Mouse (Mus musculus) heart, postnatal 14 days (tissue): ENCODE measurements at regions not wholly inside any gene's neighbourhood (a gene's known extent, or its start where the extent isn't known, plus 50 kb on each side); places are given as distances from the start of the nearest gene placed in this dataset.
"Not testable (repeated sequence)": the region's sequence is repeated elsewhere in the genome, so short reads cannot be mapped to it uniquely, and the experiment has no call there.

ENCODE experiments used
- DNase-seq, 2 experiments: peaks; one replicate each; pipeline ENCODE4 v3.0.0; 2021 to 2022
- intact Hi-C: fragments of 180-260 bp; cut with DNase I; formaldehyde crosslinking; loops from one replicate; pipeline ENCODE4 v1.15.1; 2025

DNA sequence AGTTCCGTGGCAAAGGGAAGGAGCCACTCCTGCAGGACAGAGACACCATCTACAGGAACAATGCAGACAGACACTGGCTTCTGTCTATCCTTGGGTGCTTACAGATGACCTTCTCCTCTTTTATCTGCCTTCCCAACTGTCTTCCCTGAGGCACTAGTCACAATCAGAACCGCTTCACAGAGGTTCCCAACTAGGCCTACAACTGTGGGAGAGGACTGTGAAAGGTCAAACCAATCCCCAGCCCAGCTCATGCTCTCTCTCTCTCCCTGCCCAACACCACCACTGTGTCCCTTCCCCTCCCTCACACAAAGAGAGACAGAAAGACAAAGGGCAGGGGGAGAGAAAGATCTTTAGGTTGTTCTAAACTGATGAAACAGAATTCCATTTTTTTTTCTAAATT, 61.3 kb downstream of the Tmem17 start:
- intact Hi-C loops = no loop called here
- no peak for DNase-seq

DNA sequence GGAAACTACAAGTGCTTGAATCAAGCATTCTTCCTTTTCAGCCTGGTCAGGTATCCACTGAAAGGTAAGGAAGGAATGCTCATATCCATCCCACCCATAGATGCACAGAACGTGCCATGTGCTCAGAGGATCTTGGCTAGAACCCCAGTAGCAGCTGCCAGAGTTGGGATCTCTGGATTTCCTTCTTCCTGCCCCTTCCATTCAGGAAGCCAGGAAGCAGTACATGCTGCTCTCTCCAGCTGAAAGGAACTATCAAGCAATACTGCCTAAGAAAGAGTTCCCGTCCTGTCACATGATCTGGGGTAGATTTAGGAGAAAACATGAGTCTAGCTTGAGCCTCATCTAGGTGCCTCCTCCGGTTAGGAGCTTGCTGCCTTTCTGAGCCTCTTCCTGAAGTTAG, 61.9 kb downstream of the Tmem17 start:
- DNase-seq = no peak
- intact Hi-C loops = no loop called here

DNA sequence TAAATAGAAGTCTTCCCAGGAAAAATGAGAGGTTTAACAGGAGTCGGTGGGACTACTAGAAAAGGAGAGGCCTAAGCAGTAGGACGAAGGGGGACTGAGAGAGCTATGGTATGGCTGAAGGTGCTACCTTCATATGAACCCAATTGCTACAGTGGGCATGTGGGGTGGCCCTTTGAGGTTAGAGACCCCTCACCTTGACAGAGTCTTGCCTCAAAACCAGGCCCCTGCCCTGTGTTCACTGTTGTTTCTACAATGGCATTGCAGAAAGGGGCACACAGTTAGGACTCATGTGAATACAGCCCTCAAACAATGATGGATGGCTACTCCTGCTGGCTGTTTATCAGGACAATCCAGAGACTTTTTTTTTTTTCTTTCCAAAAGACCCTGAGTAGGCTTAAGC, 62.6 kb downstream of the Tmem17 start:
- DNase-seq = no peak
- intact Hi-C loops = no loop called here

DNA sequence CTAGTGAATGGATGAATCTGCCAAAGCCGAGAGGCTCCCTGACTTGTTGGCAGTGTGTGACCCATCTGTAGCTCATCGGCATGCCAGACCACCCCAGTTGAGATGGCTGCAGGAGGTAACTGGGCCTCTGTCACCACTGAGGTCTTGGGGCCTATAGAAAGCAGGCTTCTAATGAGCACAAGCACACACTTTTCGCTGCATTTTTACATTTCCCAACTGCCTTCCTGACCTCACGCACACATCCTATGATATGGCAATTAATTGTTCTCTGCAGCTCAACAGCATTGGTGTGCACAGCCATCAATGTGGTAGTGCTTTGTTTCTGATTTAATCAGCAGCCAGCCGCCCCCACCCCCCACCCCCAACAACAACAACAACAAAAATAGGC, 72.2 kb downstream of the Tmem17 start:
- DNase-seq = no peak
- intact Hi-C loops = no loop called here

DNA sequence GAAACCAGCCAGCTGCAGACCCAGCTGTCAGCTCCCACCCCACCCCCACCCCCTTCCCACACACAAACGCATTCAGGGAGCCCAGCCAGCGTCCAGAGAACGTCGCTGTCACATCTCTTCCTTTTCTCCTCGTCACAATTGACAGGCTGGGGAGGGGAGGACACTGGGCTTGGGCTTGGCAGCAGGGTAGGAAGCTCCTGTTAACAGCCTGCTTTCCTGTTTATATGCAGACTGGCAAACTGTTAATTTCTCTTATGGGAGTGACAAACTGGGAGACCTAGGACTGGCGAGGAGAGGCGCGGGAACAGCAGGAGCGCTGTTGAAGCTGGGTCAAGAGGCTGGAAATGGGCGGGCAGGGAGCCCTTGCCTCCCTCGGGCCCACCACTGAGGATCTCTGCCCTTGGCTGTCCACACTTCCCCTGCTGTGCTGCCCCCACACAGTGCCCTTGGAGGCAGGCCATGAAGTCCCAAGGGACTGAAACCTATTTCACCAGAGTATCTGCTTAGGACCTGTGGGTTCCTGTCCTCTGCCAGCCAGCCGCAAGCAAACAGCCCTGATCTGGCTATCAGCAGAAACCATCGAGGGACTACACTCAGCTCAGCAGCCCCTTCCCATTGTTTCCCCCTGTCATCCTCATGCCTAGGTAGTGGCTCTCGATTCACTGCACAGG, 72.7 kb downstream of the Tmem17 start:
- DNase-seq = peak; percentile 38 to 54
- intact Hi-C loops = no loop called here

DNA sequence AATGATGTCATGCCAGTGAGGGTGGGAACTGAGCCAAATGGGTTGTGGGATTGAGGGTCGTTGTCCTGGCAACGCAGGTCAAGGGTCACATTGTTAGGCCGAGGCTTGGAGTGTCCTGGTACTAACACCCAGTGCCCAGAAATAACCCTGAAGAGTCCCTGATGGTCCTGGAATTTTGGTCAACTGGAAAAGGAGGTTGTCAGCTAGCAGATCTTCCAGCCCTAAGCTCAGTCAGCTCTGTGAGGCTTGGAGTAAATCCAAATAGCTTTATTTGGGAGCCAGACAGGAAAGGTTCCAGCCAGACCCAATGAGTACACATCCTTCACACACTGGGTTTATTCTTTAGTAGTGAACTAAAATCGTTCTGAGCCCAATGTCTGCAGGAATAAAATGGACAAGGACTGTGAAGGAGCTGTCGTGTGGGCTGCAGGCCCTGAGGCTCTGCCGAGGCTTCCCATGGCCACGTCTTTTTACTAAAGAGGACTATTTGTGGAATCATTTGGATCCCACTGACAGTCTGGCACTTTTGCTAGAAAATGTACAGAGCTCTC, 75.9 kb downstream of the Tmem17 start:
- intact Hi-C loops = no loop called here
- DNase-seq = peak; percentile 13 to 54

DNA sequence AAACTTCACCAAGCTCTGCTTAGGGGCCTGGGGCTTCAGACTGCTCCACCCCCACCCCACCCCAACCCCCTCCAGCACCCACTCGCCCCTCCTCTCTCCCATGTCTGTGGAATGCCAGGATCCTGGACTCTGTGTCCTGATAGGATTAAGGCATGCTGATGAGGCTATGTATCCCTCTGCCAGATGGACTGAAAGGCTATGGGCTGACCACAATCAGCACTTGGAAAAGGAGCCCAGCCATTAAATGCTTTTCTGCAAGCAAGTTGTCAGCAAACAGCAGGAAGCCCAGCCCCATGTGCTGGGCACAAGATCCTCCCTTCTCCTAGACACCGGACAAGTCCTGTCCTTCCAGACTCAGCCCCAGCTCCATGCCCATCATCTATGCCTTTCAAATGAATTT, 76.7 kb downstream of the Tmem17 start:
- DNase-seq = peak in 1 of 2 experiments; percentile 28
- intact Hi-C loops = no loop called here

DNA sequence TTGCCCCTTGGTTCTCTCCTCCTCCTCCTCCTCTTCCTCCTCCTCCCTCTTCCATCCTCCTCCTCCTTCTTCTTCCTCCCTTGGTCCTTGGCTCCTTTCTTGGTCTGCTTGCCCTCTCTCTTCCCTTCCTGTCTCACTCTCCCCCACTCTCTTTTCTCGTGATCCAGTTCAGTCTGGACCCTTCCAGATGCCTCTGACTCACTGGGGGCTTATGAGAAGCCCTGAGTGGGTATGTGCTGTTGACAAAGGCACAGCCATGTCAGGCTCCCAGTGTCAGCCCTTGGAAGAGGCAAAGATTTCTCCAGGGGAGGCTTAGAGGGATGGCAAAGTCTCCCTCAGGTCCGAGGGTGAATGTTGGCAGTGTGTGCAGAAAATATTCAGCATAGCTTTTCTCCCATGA, 78.0 kb downstream of the Tmem17 start:
- intact Hi-C loops = no loop called here
- DNase-seq = no peak

DNA sequence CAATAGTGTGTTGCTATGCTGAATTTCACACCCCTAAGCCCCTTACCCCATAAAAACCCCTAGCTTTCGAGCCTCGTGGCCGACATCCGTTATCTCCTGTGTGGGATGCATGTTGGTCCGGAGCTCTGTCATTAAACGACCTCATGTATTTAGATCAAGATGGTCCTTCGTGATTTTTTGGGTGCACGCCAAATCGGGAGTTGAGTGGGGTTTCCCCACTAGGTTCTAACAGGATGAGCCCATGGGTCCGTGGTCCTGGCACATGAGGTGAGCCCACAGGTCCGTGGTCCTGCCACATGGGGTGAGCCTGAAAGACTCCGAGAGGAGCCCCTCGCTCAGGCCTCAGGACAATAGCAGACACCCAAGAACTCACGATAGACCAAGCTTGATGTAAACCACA, 79.2 kb downstream of the Tmem17 start:
- DNase-seq, intact Hi-C loops: not testable (repeated sequence)

DNA sequence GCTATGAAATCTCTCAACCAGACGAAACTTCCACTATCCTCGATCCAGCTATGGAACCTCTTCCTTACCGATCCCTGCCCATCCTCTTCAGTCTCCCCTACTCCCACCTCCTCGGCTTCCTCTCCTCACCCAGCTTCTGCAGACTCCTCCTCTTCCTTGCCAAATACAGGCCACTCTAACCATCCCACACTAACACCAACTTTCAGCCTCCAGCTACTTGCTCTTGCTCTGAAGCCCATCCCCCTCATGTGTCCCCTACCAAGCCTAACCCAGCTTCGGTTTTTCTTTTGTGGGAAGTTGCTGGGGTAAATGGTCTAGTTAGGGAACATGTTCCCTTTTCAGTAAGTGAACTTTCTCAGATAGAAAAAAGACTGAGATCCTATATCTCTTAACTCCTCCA, 80.8 kb downstream of the Tmem17 start:
- DNase-seq = no peak
- intact Hi-C loops = no loop called here

DNA sequence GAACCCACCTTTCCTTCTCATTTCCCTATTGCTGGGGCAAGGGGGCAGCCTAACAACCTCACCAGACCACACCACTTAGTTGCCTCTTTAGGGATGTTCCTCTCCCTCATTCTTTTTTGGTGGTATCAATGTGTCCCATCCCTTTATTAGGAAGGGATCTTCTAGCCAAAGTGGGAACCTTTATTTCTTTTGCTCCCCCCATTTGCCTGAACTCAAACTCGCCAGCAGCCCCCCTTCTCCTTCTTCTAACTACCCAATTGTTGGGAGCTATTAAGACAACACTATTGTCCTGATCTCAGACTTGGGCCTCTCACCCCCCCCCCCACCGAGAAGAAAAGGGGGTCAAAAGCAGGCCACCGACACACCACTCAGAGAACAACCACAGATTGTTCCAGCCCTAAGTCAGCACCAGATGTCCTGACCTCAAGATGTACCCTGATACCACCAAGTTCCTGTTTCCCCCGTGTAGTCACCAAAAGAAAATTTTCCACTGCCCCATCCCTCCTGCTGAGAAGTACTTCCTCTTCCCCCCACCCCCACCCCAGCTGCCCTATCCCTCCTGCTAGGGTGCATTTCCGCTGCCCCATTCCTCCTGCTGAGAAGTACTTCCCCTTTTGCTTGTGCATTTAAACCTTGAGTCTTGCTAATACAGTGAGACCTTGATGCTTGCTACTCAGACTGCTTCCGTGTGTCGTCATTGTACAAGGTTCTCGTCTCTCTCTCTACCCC, 84.4 kb downstream of the Tmem17 start:
- intact Hi-C loops = no loop called here
- DNase-seq = no peak

DNA sequence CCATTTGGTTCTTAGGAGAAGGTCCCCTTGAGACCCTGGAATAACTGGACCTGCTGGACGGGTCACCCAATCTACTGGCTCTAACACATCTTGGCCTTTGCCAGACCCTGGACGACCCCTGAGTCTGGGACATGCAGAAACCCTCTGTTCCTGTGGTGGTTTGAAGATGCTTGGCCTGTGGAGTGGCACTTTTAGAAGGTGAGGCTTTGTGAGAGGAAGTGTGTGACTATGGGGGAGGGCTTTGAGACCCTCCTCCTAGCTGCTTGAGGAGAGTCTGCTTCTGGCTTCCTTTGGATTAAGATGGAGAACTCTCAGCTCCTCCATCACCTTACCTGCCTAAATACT, 84.9 kb downstream of the Tmem17 start:
- intact Hi-C loops = no loop called here
- no peak for DNase-seq

DNA sequence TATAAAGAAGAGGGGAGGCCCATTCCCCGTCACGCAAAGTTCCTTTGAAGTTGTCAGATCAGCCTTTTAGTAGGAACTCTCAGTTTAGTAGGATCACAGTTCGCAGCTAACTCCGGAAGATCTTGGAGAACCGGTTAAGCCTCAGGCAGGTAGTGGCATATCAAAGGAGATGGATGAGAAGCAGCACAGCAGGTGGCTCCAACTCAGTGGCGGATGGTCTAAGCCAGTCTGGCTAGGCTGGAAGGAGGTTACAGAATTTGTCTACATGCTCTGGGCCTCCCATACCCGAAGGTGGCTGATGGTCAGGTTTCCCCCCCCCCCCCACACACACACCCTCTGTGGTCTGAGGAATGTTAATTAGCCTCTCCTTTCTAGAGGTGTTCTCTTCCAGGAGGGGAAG, 88.5 kb downstream of the Tmem17 start:
- no peak for DNase-seq
- intact Hi-C loops = no loop called here

DNA sequence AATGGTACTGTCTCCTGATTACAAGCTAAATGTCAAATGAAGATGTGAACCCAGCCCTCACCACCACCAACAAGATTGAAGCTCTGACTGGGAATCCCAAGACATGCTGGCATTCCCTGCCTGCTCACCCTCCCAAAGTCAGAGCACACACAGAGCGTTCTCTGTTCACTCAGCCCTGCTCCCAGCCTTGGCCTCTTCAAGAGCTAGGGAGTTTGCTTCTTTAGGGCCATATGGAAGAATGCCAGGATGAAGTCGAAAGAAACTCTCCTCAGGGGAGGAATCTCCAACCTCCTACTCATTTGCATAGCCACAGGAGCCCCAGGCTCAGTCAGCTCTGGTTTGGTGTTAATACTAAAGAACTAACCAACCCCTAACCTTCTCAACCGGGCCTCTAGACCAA, 90.1 kb downstream of the Tmem17 start:
- no peak for DNase-seq
- intact Hi-C loops = no loop called here

DNA sequence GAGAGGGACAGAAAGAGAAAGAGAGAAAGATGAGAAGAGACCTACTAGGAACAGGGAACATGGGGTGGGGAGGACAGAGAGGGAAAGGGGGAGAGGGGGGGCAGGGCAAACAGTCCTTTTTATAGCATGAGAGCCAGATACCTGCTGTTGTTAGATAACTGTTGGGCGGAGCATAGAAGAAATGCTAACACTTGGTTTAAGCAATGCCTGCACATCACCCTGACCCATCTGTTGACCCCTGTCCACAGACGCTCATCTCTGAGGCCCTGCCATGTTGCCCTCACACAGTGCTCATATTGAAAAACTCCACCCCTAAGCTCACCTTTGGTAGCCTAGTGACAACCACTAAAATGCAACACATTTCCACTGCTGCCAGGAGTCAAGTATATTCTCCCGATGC, 90.7 kb downstream of the Tmem17 start:
- no peak for DNase-seq

DNA sequence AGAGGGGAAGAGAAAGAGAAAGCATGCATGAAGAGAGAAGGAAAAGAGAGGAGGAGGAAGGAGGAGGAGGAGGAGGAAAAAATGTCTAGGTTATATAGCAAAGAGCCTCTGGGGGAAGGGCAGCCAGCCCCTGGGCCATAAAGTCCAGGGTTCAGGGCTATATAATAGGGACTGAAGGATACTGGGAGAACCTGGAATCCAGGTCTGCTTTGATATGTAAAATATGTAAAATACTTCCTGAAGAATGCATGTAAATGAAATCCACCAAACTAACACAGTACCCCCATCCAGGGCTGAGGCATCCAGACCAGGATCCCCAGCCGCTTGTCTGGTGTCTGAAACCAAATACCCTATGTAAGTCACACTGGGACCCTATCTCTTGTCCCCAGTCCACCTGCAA, 91.5 kb downstream of the Tmem17 start:
- no peak for DNase-seq
- intact Hi-C loops = no loop called here

More for the DNA sequence above, 90.7 kb downstream of the Tmem17 start:
- intact Hi-C loops = no loop called here

DNA sequence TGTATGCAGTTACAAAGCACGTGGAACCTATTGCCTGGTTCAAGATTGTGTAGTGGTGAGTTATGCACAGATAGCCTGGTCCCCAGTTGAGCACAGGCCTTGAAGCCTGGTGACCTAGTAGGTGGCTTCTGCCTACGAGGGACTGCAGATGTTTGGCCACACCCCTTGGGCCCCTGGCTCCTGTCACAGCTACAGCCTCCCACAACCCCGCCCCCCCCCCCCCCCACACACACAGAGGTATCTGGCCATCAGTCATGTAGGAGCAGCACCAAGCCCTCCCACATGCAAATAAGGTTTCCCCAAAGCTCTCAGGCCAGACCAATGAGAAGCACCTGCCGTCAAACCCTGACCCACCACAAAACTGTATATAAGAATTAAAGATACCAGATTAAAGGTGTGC, 94.5 kb downstream of the Tmem17 start:
- intact Hi-C loops = no loop called here
- DNase-seq = no peak

DNA sequence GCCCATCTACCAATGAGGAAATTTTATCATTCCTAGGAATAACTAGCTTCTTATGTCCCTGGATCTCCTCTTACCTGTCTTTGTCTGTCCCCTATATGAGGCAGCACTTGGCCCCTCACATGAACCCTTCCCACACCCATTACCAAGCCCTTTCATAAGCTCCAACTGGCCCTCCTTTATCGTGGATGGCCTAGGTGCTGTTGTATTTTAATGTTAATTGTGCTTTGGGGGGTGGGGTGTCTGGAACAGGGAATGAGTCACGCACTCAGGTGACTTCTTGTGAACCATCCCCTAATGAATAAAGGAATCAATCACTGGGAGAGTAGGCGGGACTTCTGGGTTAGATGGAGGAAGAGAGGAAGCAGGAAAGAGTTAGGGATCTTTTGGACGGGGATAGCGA, 95.8 kb downstream of the Tmem17 start:
- no peak for DNase-seq
- intact Hi-C loops = no loop called here

DNA sequence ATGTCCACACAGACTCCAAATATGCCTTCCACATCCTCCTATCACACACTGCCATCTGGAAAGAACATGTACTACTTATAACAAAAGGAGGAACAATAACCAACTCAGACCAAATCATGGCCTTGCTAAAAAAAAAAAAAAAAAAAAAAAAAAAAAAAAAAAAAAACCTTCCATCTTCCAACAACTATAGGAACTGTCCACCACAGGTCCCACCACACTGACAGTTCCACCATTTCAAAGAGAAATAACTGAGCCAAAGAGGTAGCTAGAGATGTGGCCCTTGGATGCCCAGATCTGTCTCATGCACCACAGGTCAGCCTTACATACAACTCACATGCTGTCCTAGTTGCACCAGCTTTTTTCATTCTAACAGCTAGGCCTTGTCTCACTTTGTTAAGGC, 97.1 kb downstream of the Tmem17 start:
- DNase-seq = no peak
- intact Hi-C loops = no loop called here

DNA sequence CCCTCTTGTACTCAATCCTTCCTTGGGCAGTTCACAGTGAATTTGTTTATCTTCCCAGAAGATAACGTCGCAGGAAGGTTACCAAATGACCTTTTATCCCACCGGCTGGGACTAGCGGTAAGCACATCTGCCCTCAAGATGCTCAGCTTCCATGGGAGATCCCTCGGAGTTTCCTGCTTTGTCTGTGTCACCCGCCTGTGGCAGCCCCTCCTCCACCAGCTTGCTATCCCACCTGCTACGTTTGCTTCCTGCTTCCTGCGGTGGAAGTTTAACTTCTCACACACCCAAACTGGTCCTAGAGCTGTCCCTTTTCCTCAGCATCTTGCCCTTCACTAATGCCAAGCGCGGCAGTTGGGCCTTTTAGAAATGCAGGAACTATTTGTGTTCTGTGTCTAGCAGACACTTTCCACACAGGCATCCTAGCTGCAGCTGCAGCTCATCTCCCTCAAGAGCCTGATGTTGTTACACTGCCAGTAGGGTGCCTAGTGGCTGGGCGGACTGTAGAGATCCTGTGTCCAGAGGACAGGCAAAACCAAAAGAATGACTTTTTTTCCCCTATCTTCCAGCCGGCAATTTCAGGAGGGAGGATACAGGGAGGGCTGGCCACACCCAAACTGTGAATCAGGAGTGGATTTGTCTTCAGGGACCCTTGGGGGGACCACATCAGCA, 98.7 kb downstream of the Tmem17 start:
- intact Hi-C loops = no loop called here
- DNase-seq = peak; percentile 9 to 15

DNA sequence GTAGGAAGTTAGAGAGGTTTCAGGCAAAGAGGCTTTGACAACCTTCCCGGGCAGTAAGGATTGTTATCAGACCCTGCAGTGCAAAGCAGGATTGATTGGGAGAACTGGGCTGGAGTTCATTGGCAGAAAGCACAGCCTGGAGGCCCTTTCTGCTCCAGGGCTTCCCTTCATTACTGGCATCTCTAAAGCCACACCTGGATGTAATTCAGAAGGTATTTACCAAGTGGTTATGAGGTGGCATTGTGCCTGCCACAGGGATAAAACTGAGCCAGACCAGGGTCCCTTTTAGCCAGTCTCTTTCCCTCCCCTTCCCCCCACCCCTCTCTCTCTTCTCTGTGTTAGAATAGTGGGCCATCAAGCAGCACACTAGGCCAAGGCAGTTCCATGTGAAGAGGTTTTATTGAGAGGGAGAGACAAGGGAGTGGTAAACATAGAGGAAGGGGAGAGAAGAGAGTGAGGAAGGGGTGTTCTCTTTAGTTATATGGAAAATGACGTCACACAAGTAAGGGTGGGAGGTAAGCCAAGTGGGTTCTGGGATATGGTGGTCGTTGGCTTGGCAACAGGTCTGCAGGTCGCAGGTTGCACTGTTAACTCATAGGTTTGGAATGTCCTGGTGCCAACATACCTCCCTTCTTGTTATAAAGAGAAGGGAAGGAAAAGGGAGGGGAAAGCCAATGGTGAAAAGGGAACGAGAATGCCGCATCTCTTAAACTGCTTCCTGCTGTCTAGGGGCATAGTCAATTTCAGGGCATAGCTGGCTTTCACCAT, 99.4 kb downstream of the Tmem17 start:
- DNase-seq = no peak
- intact Hi-C loops = no loop called here
